Mouse (Mus musculus) ES-E14 (cell line): ENCODE measurements at regions not wholly inside any gene's neighbourhood (a gene's known extent, or its start where the extent isn't known, plus 50 kb on each side); places are given as distances from the start of the nearest gene placed in this dataset.

Source experiments
- CHD2 ChIP-seq: IDR thresholded peaks from 2 replicates; pipeline ENCODE4 v1.6.1; 2014; ENCODE audit warnings: mild to moderate bottlenecking, low read depth, low read length, inconsistent platforms
- HCFC1 ChIP-seq: IDR thresholded peaks from 2 replicates; pipeline ENCODE4 v1.6.1; 2012; ENCODE audit warnings: low read length, inconsistent platforms, borderline replicate concordance; ENCODE audit not compliant: insufficient read depth
- MAFK ChIP-seq: IDR thresholded peaks from 2 replicates; pipeline ENCODE4 v1.6.1; 2014; ENCODE audit warnings: mild to moderate bottlenecking, low read depth, low read length, inconsistent platforms; ENCODE audit not compliant: insufficient read depth
- ZC3H11A ChIP-seq: IDR thresholded peaks from 2 replicates; pipeline ENCODE4 v1.6.1; 2012; ENCODE audit warnings: low read depth, mild to moderate bottlenecking, inconsistent platforms, low read length, borderline replicate concordance
- ZNF384 ChIP-seq: IDR thresholded peaks from 2 replicates; pipeline ENCODE4 v1.6.1; 2012; ENCODE audit warnings: low read depth, low read length, inconsistent platforms

GRCm38 (mm10) chr15:31703400-31703799, 101.7 kb downstream of the Fam173b start:
- TF ChIP-seq ZC3H11A (no peak), ZNF384 (no peak), CHD2 (no peak), HCFC1 (no peak), MAFK (no peak)
